Mouse (Mus musculus) effector memory CD4-positive, alpha-beta T cell, adult 7 months (primary cell): ENCODE results near the gene Ticam1. TPM values are rescaled to one million over a fixed set of nuclear protein-coding genes. Genes with fewer than 3 reads are reported as not detected.

ENCODE experiments used
- polyA plus RNA-seq: library from polyadenylated mRNA; unstranded; fragments of 100-300 nt; shearing (Covaris generic); gene quantifications from one replicate; pipeline ENCODE4 v1.2.1, GENCODE M21; 2017

Ticam1 gene
- polyA plus RNA-seq: 2.6 TPM

DNA sequence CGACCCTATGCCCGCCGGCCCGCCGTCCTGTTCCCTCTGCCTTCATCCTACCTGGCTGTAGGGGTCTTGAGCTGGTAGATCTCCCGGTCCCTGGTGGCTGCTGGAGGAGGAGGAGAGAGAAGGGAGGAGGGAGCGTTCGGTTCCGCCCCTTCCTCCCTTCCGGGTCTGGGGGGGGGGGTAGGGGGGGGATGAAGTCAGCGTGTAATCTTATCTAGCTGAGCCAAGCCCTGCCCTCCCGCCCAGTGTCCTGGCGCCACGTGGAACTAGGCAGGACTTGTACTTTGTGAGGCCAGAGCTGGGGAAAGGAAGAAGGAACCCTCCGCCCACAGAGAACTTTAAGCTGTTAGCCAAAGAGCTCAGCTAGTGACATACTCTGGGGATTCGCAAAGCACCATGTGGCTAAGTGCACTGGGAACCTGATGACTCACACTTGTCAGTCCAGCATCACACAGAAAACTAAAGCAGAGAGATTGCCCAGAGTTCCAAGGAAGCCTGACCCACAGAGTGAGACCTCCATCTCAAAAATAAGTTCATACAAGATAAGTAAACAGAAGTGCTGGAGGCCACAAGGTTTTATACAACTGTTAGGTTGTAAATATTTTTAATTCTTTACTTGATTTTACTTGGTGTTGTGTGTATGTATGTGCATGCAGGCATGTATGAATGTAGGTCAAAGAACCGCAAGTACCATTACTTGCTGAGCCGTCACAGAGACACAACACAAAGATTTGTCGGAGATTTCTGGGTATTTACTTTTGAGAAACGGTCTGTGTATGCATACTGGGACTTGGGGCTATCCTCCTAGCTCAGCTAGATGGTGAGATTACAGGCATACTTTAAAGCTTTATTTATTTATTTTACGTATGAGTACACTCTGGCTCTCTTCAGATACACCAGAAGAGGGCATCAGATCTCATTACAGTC is at the start of gene Ticam1:
Gene Ticam1 (minus strand): TSS at position 144 of the 924 bp plus-strand sequence.

GRCm38 (mm10) chr17:56325450-56326152 is 49.0 kb upstream of the Ticam1 start, which contains the start of gene Kdm4b:
Gene Kdm4b (plus strand): TSS chr17:56326062.

GRCm38 (mm10) chr17:56303160-56303846 is 26.7 kb upstream of the Ticam1 start, which contains the start of gene Uhrf1:
Gene Uhrf1 (plus strand): TSS chr17:56303321.

DNA sequence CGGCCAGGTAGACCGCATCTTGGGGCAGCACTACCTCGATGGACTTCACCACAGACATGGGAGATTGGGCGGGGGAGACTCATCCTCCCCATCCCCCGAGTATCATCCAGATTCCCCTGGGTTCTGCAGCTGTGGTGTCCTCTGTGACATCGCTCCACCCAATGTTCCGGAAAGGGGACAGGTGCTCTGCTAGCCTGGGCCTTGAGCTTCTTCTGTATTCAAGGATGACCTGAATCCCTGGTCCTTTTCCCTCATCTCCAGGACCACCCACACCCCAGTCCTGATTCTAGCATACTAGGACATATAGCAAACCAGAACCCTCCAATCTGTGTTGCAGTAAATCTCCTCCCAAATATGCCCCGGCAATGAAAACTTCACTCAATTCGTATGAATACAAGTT is 23.6 kb upstream of the Ticam1 start, which contains the start of gene Arrdc5:
Gene Arrdc5 (minus strand): TSS at position 101 of the 400 bp plus-strand sequence.

GRCm38 (mm10) chr17:56292531-56293222 is 16.1 kb upstream of the Ticam1 start, which contains the start of gene Plin3:
Gene Plin3 (minus strand): TSS chr17:56292873.

GRCm38 (mm10) chr17:56256239-56256881 is 20.2 kb downstream of the Ticam1 start, which contains the start of gene Fem1a:
Gene Fem1a (plus strand): TSS chr17:56256810.

Other genes with a start within 250 kb of the Ticam1 start
- gene Sh3gl1, start 240.2 kb downstream of the Ticam1 start, polyA plus RNA-seq: 137 TPM
- 1.3 TPM for gene Chaf1a, start 236.3 kb downstream of the Ticam1 start, polyA plus RNA-seq
- 64.9 TPM for gene Ubxn6, start 201.8 kb downstream of the Ticam1 start, polyA plus RNA-seq
- gene Hdgfl2, start 197.2 kb downstream of the Ticam1 start, polyA plus RNA-seq: 113 TPM
- not detected for gene Plin4, start 167.0 kb downstream of the Ticam1 start, polyA plus RNA-seq
- not detected for gene Plin5, start 159.2 kb downstream of the Ticam1 start, polyA plus RNA-seq
- not detected for gene Lrg1, start 154.8 kb downstream of the Ticam1 start, polyA plus RNA-seq
- gene Sema6b, start 136.4 kb downstream of the Ticam1 start, polyA plus RNA-seq: not detected
- gene Tnfaip8l1, start 114.3 kb downstream of the Ticam1 start, polyA plus RNA-seq: 22.7 TPM
- gene Mydgf, start 92.9 kb downstream of the Ticam1 start, polyA plus RNA-seq: 48.9 TPM
- gene Dpp9, start 57.9 kb downstream of the Ticam1 start, polyA plus RNA-seq: 44.4 TPM
- gene Fem1a, start 20.0 kb downstream of the Ticam1 start, polyA plus RNA-seq: 10.0 TPM
- gene Plin3, start 16.1 kb upstream of the Ticam1 start, polyA plus RNA-seq: 20.5 TPM
- gene Arrdc5, start 23.5 kb upstream of the Ticam1 start, polyA plus RNA-seq: not detected
- gene Uhrf1, start 26.5 kb upstream of the Ticam1 start, polyA plus RNA-seq: 7.4 TPM
- gene Kdm4b, start 49.3 kb upstream of the Ticam1 start, polyA plus RNA-seq: 55.6 TPM
- gene Ptprs, start 199.7 kb upstream of the Ticam1 start, polyA plus RNA-seq: 2.5 TPM
- not detected for gene Znrf4, start 235.6 kb upstream of the Ticam1 start, polyA plus RNA-seq